Comparison of ENCODE assay signal across 23 mouse cellular contexts in genomic region chr17:79060221-79060620, GRCm38 (mm10).
"Had no signal": no experiment of that assay in that cellular context is flagged by ENCODE, and none has a peak within 500 bp of the region (broad histone marks: within the 10 kb centered on the region; RNA-seq: fewer than 3 reads in every experiment).

No protein-coding gene starts in this region.

- H3K27me3 ChIP-seq: heart, embryonic 12.5 days; hindbrain, embryonic 12.5 days; intestine, embryonic 15.5 days; limb, embryonic 15.5 days; liver, embryonic 12.5 days had no signal

- H3K4me3 ChIP-seq: heart, embryonic 10.5 days; heart, embryonic 12.5 days; hindbrain, embryonic 10.5 days; hindbrain, embryonic 12.5 days; intestine, embryonic 15.5 days; layer of hippocampus, adult 2 months; left cerebral cortex, adult 2 months; limb, embryonic 13.5 days; limb, embryonic 15.5 days; liver, embryonic 12.5 days had no signal

- H3K27ac ChIP-seq: heart, embryonic 10.5 days; hindbrain, embryonic 10.5 days; hindbrain, embryonic 12.5 days; hindbrain, embryonic 14.5 days; intestine, embryonic 15.5 days; layer of hippocampus, adult 2 months; left cerebral cortex, adult 2 months; limb, embryonic 13.5 days; limb, embryonic 15.5 days; liver, embryonic 12.5 days; liver, embryonic 14.5 days had no signal

- DNase-seq: gastrocnemius, postnatal 14 days; gastrocnemius, postnatal 36 days; heart, adult 18-20 months; heart, postnatal 10 days; heart, postnatal 4 days; kidney, adult 18-20 months; kidney, adult 8-10 months; kidney, postnatal 10 days; kidney, postnatal 25 days; kidney, postnatal 4 days; left cerebral cortex, postnatal 4 days had no signal

- H3K9me3 ChIP-seq: heart, embryonic 10.5 days; heart, embryonic 12.5 days; hindbrain, embryonic 10.5 days; hindbrain, embryonic 12.5 days; intestine, embryonic 15.5 days; limb, embryonic 13.5 days; limb, embryonic 15.5 days; liver, embryonic 12.5 days had no signal

- H3K9ac ChIP-seq: heart, embryonic 12.5 days; hindbrain, embryonic 12.5 days; hindbrain, embryonic 14.5 days; intestine, embryonic 15.5 days; limb, embryonic 13.5 days; limb, embryonic 15.5 days; liver, embryonic 12.5 days; liver, embryonic 14.5 days had no signal

- H3K36me3 ChIP-seq: heart, embryonic 10.5 days; heart, embryonic 12.5 days; hindbrain, embryonic 10.5 days; hindbrain, embryonic 12.5 days; intestine, embryonic 15.5 days; limb, embryonic 13.5 days; limb, embryonic 15.5 days; liver, embryonic 12.5 days had no signal

- H3K4me1 ChIP-seq: hindbrain, embryonic 10.5 days; hindbrain, embryonic 12.5 days; intestine, embryonic 15.5 days; liver, embryonic 12.5 days had no signal
